Mouse (Mus musculus) C2C12 (cell line): ENCODE results near the gene 9930111J21Rik2. TPM values are rescaled to one million over a fixed set of nuclear protein-coding genes. Genes with fewer than 3 reads are reported as not detected.
"Not testable (repeated sequence)": the region's sequence is repeated elsewhere in the genome, so short reads cannot be mapped to it uniquely, and the experiment has no call there.

Experiments
- H3K27me3 ChIP-seq: one replicate; pipeline ENCODE4 v1.6.1; 2011; ENCODE audit not compliant: control insufficient read depth, insufficient read depth, insufficient read length
- H3K36me3 ChIP-seq: one replicate; pipeline ENCODE4 v1.6.1; 2011; ENCODE audit not compliant: control insufficient read depth, insufficient read depth
- H3K4me3 ChIP-seq: one replicate; pipeline ENCODE4 v1.5.1; 2011; ENCODE audit warnings: mild to moderate bottlenecking, control low read depth; ENCODE audit not compliant: poor library complexity, insufficient read depth, severe bottlenecking
- H3K79me2 ChIP-seq: one replicate; pipeline ENCODE4 v1.6.1; 2011; ENCODE audit not compliant: control insufficient read depth, insufficient read depth
- H3K79me3 ChIP-seq: one replicate; pipeline ENCODE4 v1.6.1; 2011; ENCODE audit warnings: low read depth, control low read depth
- H3ac ChIP-seq: one replicate; pipeline ENCODE3; 2011; ENCODE audit warnings: low read depth; ENCODE audit not compliant: control insufficient read depth, insufficient read length
- CEBPB ChIP-seq: IDR thresholded peaks from one replicate; pipeline ENCODE4 v1.6.1; 2011; ENCODE audit warnings: low read depth, mild to moderate bottlenecking, control low read depth, moderate library complexity
- CTCF ChIP-seq: IDR thresholded peaks from one replicate; pipeline ENCODE4 v1.5.1; 2011; ENCODE audit not compliant: control insufficient read depth, insufficient read depth, insufficient read length
- FOSL1 ChIP-seq: IDR thresholded peaks from one replicate; pipeline ENCODE4 v1.8.0; 2011; ENCODE audit warnings: mild to moderate bottlenecking, low read length; ENCODE audit not compliant: poor library complexity, insufficient read depth, severe bottlenecking
- MAX ChIP-seq: IDR thresholded peaks from one replicate; pipeline ENCODE4 v1.6.1; 2011; ENCODE audit warnings: mild to moderate bottlenecking, control low read depth
- MYOD1 ChIP-seq: IDR thresholded peaks from one replicate; pipeline ENCODE4 v1.6.1; 2011; ENCODE audit warnings: low read depth; ENCODE audit not compliant: control insufficient read depth, insufficient read length
- MYOG ChIP-seq: IDR thresholded peaks from one replicate; pipeline ENCODE4 v1.6.1; 2011; ENCODE audit not compliant: control insufficient read depth, insufficient read length; ENCODE audit errors: extremely low read depth
- USF1 ChIP-seq: IDR thresholded peaks from one replicate; pipeline ENCODE4 v1.6.1; 2011; ENCODE audit warnings: low read depth, mild to moderate bottlenecking, control low read depth, moderate library complexity
- polyA plus RNA-seq: library from polyadenylated mRNA; unstranded; fragments of >200 nt; fragmentation: generic; extraction: Trizol; gene quantifications from one replicate; pipeline ENCODE4 v1.2.1, GENCODE M21; 2012; ENCODE audit warnings: missing spikeins

9930111J21Rik2 gene
- polyA plus RNA-seq, 1 experiment = 0.20 TPM

DNA sequence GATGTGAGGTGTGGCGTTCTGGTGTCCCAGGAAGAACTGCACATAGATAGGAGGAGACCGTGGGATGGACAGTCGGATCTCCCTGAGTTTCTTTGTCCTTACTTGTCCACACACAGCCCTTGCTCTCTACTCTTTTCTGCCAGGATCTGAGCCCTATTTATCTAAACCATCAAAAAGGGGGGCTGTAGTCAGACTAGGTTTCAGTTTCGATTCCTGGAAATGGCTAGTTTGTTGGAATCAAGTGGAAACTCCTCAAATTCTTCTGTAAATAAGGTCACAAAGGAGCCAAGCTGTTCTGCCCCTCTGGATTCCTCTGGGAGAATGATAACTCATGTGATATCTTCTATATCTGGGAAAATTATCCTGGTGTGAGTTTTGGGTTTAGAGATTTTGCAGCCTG lies 30.3 kb upstream of the 9930111J21Rik2 start:
- no peaks in the 10 kb centered on the region for H3K79me2 ChIP-seq
- H3K79me3 ChIP-seq = no peaks in the 10 kb centered on the region
- TF ChIP-seq MAX (no peak), MYOG (no peak), CEBPB (no peak), USF1 (no peak), MYOD1 (no peak), CTCF (no peak), FOSL1 (no peak)
- no peaks in the 10 kb centered on the region for H3K27me3 ChIP-seq
- H3K36me3 ChIP-seq = no peaks in the 10 kb centered on the region
- no peak overlapping the region for H3ac ChIP-seq
- no peak overlapping the region for H3K4me3 ChIP-seq

DNA sequence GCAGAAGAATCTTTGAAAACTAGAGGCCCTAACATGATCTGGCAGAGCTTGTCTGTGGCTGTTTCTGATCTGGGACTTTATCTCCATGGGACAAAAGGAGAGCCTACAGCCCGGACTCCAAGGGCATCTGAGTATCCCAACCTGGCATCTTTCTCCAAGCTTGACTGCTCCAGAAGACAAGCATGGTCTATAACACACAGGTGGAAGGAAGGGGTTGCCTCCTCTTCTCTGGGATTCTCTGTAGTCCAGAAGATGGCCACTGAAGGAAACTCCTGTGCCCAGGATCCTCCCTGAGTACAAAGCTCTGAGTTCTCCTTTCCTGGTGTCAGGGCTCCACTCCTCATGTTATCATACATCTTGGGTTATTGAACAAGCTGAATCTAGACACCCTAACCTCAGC lies 29.6 kb upstream of the 9930111J21Rik2 start:
- Histone ChIP-seq H3K79me3 (no peaks in the 10 kb centered on the region), H3K36me3 (no peaks in the 10 kb centered on the region), H3K4me3 (no peak overlapping the region), H3ac (no peak overlapping the region), H3K27me3 (no peaks in the 10 kb centered on the region), H3K79me2 (no peaks in the 10 kb centered on the region)
- TF ChIP-seq CTCF (no peak), CEBPB (no peak), USF1 (no peak), MAX (no peak), MYOG (no peak), FOSL1 (no peak), MYOD1 (no peak)

DNA sequence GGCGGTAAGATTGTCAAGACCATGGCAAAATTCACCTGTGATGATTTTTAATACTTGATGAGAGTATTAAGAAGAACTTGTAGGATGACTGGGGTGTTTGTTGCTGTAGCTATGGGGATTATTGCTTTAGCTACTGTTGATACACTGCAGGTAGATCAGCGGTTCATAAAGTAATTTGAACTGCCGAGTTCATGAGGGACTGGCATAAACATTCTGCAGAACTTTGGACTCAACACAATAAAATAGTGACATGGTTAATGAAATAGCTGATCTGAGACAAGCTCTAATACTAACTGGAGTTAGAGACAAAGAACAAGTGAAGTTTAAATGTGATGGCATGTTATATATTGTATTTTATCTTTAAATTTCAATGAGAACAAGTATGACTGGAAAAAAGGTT lies 27.7 kb upstream of the 9930111J21Rik2 start:
- TF ChIP-seq CEBPB (no peak), FOSL1 (no peak), MYOG (no peak), USF1 (no peak), MAX (no peak), CTCF (no peak), MYOD1 (no peak)
- H3K79me3 ChIP-seq = no peaks in the 10 kb centered on the region
- no peak overlapping the region for H3K4me3 ChIP-seq
- H3K36me3 ChIP-seq = no peaks in the 10 kb centered on the region
- H3K79me2 ChIP-seq = no peaks in the 10 kb centered on the region
- H3K27me3 ChIP-seq = no peaks in the 10 kb centered on the region
- H3ac ChIP-seq = no peak overlapping the region

DNA sequence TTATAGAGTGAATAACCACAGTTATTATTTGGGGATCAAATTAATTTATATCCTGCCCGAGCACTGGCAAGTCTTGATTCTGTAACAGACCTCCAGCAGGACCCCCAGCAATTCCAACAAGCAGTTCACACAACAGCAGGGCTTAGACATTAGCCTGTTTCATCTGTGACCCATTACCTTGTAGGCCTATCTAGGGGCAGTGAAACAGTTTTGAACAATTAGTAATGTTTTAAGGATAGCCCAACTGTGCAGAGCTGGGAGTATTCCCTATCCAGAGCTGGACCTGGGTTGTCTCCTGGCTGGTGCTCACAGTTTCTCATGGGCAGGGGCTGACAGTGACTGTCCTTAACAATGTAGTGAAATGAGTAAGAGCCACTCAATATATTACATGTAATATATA lies 26.0 kb upstream of the 9930111J21Rik2 start:
- Histone ChIP-seq H3K36me3 (no peaks in the 10 kb centered on the region), H3ac (no peak overlapping the region), H3K79me3 (no peaks in the 10 kb centered on the region), H3K79me2 (no peaks in the 10 kb centered on the region), H3K27me3 (no peaks in the 10 kb centered on the region), H3K4me3 (no peak overlapping the region)
- TF ChIP-seq FOSL1 = no peak
- no peak for TF ChIP-seq CEBPB
- TF ChIP-seq MYOG = no peak
- no peak for TF ChIP-seq USF1
- TF ChIP-seq MYOD1 = no peak
- no peak for TF ChIP-seq MAX
- TF ChIP-seq CTCF = no peak

DNA sequence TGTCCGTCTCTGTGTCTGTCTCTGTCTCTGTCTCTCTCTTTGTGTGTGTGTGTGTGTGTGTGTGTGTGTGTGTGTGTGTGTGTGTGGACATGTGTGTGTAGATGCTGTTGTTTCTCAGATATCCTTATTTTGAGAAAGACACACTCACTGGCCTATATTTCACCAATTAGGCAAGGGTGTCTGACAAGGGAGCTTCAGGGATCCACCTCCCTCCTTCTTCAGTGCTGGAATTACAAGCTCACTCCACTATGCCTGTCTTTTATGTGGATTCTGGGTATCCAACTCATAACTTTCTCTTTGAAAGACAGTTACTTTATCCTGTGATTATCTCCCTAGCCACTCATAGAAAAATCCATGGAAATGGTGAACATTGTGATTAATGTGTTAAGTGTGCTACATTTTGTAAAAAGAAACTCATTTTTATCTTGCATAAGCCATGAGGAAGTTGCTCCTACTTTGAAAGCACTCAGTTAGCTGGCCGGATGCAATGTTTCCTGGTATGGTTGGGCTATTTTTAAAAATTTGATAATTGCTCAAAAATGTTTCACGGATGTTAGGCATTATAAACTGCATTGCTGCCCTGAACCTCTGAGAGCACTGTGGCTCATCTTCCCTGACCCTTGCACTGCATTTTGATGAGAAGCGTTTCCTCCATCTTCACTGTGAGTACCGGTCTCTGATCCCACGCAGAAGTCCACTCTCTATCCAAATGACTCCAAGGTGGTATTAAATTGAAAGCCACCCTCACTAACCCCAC lies 25.1 kb upstream of the 9930111J21Rik2 start, which contains the start of gene Ifi47:
Ifi47 (plus strand) TSS at position 587 of the 757 bp plus-strand sequence.
- H3K27me3 ChIP-seq, H3K79me3 ChIP-seq, H3K79me2 ChIP-seq, H3K36me3 ChIP-seq, H3ac ChIP-seq, H3K4me3 ChIP-seq: not testable (repeated sequence)

DNA sequence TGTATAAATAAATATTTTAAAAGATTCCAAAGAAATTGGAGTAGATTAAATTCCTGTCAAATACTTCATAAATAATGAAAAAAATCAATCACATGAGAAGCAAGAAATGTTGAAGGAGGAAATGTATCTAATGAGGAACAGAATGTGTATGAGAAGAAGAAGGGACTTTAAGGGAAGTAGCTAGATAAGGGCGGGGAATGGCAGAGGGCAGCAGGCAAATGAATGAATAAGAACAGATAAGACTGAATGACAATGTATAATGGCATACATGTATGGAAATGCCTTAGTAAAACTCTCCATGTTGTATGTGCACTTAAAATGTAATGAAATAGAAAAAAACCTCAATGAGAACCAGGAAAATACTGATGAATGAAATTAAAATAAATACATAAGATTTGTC lies 17.3 kb upstream of the 9930111J21Rik2 start:
- H3K79me3 ChIP-seq = no peaks in the 10 kb centered on the region
- TF ChIP-seq MYOG = no peak
- no peak for TF ChIP-seq FOSL1
- TF ChIP-seq USF1 = no peak
- TF ChIP-seq MYOD1 = no peak
- no peak overlapping the region for H3ac ChIP-seq
- H3K79me2 ChIP-seq = no peaks in the 10 kb centered on the region
- H3K27me3 ChIP-seq = no peaks in the 10 kb centered on the region
- H3K36me3 ChIP-seq = no peaks in the 10 kb centered on the region
- H3K4me3 ChIP-seq = no peak overlapping the region

DNA sequence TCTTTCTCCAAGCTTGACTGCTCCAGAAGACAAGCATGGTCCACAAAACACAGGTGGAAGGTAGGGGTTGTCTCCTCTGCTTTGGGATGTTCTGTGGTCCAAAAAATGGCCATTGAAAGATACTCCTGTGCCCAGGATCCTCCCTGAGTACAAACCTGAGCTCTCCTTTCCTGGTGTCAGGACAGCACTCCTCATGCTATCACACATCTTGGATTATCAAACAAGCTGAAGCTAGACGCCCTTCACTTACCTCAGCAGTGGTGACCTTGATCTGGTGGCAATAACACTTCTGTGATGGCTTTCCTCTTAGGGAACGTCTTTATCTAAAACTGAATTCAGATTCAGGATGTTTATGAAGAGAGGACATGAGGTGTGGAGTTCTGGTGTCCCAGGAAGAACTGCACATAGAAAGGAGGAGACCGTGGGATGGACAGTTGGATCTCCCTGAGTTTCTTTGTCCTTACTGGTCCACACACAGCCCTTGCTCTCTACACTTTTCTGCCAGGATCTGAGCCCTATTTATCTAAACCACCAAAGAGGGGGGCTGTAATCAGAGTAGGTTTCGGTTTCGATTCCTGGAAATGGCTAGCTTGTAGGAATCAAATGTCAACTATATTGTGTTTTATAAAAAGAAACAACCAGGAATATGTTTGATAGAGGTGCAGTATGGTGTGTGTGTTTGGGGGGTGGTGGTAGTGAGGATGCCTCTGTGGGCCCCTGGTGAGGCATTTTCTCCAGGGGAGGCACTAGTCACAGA lies 12.8 kb upstream of the 9930111J21Rik2 start, which contains the start of gene Tgtp2:
Tgtp2 (minus strand) TSS at position 494 of the 757 bp plus-strand sequence.
- H3K79me2 ChIP-seq, H3K4me3 ChIP-seq, H3K36me3 ChIP-seq, H3K27me3 ChIP-seq, H3K79me3 ChIP-seq, H3ac ChIP-seq: not testable (repeated sequence)

DNA sequence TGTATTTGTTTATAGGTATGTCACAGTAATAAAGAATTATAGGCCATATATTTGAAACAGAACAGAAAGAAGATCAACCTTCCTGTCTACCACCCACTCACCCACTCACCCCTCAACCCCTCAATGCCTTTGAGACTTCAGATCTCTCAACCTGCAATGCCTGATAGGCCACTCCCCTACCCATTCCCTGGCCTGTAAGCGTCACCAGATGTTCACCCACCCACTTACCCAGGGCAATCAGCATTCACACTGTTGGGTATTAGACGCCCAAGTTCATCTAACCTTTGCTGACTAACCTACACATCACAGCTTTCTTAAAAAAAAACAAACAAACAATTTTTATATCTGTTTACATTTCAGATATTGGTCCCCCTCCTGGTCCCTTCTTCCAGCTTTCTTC lies 10.8 kb upstream of the 9930111J21Rik2 start:
- not testable (repeated sequence) for H3K4me3 ChIP-seq, H3K36me3 ChIP-seq, H3ac ChIP-seq, H3K79me3 ChIP-seq, H3K27me3 ChIP-seq, H3K79me2 ChIP-seq
